Mouse (Mus musculus): ENCODE results near the gene Clcn2. TPM values are rescaled to one million over a fixed set of nuclear protein-coding genes. Genes with fewer than 3 reads are reported as not detected.

Gene Clcn2
- polyA plus RNA-seq, 1 experiment from 2014 or later = 18.9 TPM

GRCm38 (mm10) chr16:20708939-20709734 lies 8.4 kb downstream of the Clcn2 start:
- no peak overlapping the region for H3K9ac ChIP-seq
- H3K36me3 ChIP-seq = peaks cover 81% of the 10 kb centered on the region
- no peaks in the 10 kb centered on the region for H3K27me3 ChIP-seq
- no peak overlapping the region for H3K4me3 ChIP-seq
- H3K9me3 ChIP-seq = no peaks in the 10 kb centered on the region
- no peak overlapping the region for H3K27ac ChIP-seq
- H3K4me1 ChIP-seq = peaks cover 8% of the 10 kb centered on the region
- 73% methylated on average over 19 of the region's 19 CpGs for WGBS
- H3K4me2 ChIP-seq = no peak overlapping the region
- ATAC-seq (ENCODE audit: insufficient number of reproducible peaks, insufficient read depth, low FRiP score, low TSS enrichment, low read depth) = 0 out of 2 replicates have a peak, but pooled peaks have one; percentile 34

GRCm38 (mm10) chr16:20708220-20708938 lies 9.2 kb downstream of the Clcn2 start:
- H3K4me2 ChIP-seq = no peak overlapping the region
- WGBS = 92% methylated on average over 21 of the region's 21 CpGs
- H3K9ac ChIP-seq = no peak overlapping the region

GRCm38 (mm10) chr16:20706407-20707055 lies 11.0 kb downstream of the Clcn2 start:
- no peak for ATAC-seq (ENCODE audit: insufficient number of reproducible peaks, insufficient read depth, low FRiP score, low TSS enrichment, low read depth)
- no peaks in the 10 kb centered on the region for H3K9me3 ChIP-seq
- H3K27me3 ChIP-seq = no peaks in the 10 kb centered on the region
- H3K36me3 ChIP-seq = peaks cover 72% of the 10 kb centered on the region
- no peak overlapping the region for H3K27ac ChIP-seq
- peaks cover 13% of the 10 kb centered on the region for H3K4me1 ChIP-seq
- no peak overlapping the region for H3K4me2 ChIP-seq
- WGBS = 93% methylated on average over 2 of the region's 2 CpGs
- H3K4me3 ChIP-seq = no peak overlapping the region
- no peak overlapping the region for H3K9ac ChIP-seq

More at GRCm38 (mm10) chr16:20708220-20708938, 9.2 kb downstream of the Clcn2 start:
- Histone ChIP-seq H3K4me3 (no peak overlapping the region), H3K27ac (no peak overlapping the region), H3K9me3 (no peaks in the 10 kb centered on the region), H3K4me1 (peaks cover under 1% of the 10 kb centered on the region; the same call in 1 of the 2 replicates), H3K36me3 (peaks cover 86% of the 10 kb centered on the region), H3K27me3 (no peaks in the 10 kb centered on the region)
- no peak for ATAC-seq (ENCODE audit: insufficient number of reproducible peaks, insufficient read depth, low FRiP score, low TSS enrichment, low read depth)

GRCm38 (mm10) chr16:20705786-20706185 lies 11.8 kb downstream of the Clcn2 start:
- H3K36me3 ChIP-seq = peaks cover 64% of the 10 kb centered on the region
- 81% methylated on average over 3 of the region's 3 CpGs for whole genome bisulfite sequencing

GRCm38 (mm10) chr16:20703699-20704400 lies 13.7 kb downstream of the Clcn2 start:
- 86% methylated on average over 6 of the region's 6 CpGs for WGBS
- no peak overlapping the region for H3K4me3 ChIP-seq
- H3K9me3 ChIP-seq = no peaks in the 10 kb centered on the region
- no peaks in the 10 kb centered on the region for H3K27me3 ChIP-seq
- H3K27ac ChIP-seq = no peak overlapping the region
- H3K4me1 ChIP-seq = peaks cover 17% of the 10 kb centered on the region
- ATAC-seq (ENCODE audit: insufficient number of reproducible peaks, insufficient read depth, low FRiP score, low TSS enrichment, low read depth) = no peak
- peaks cover 64% of the 10 kb centered on the region for H3K36me3 ChIP-seq
- H3K4me2 ChIP-seq = no peak overlapping the region
- no peak overlapping the region for H3K9ac ChIP-seq

More at GRCm38 (mm10) chr16:20705786-20706185, 11.8 kb downstream of the Clcn2 start:
- no peaks in the 10 kb centered on the region for H3K27me3 ChIP-seq
- H3K9ac ChIP-seq = no peak overlapping the region
- no peaks in the 10 kb centered on the region for H3K9me3 ChIP-seq
- H3K27ac ChIP-seq = no peak overlapping the region
- no peak overlapping the region for H3K4me3 ChIP-seq
- no peak for ATAC-seq (ENCODE audit: insufficient number of reproducible peaks, insufficient read depth, low FRiP score, low TSS enrichment, low read depth)
- H3K4me2 ChIP-seq = no peak overlapping the region
- H3K4me1 ChIP-seq = peaks cover 17% of the 10 kb centered on the region

GRCm38 (mm10) chr16:20703071-20703470 lies 14.5 kb downstream of the Clcn2 start:
- Histone ChIP-seq H3K27ac (peak overlapping the region; percentile 81; the same call in 1 of the 2 replicates), H3K9ac (no peak overlapping the region), H3K4me2 (no peak overlapping the region), H3K4me3 (no peak overlapping the region), H3K27me3 (no peaks in the 10 kb centered on the region), H3K9me3 (no peaks in the 10 kb centered on the region), H3K36me3 (peaks cover 56% of the 10 kb centered on the region), H3K4me1 (peaks cover 17% of the 10 kb centered on the region)
- ATAC-seq (ENCODE audit: insufficient number of reproducible peaks, insufficient read depth, low FRiP score, low TSS enrichment, low read depth) = no peak
- WGBS = 90% methylated on average over 10 of the region's 10 CpGs

GRCm38 (mm10) chr16:20702522-20702893 lies 15.0 kb downstream of the Clcn2 start:
- H3K4me1 ChIP-seq = peaks cover 17% of the 10 kb centered on the region
- WGBS = 7% methylated on average over 8 of the region's 8 CpGs
- peak overlapping the region; percentile 36; the same call in 1 of the 2 replicates for H3K4me2 ChIP-seq
- no peaks in the 10 kb centered on the region for H3K27me3 ChIP-seq
- H3K27ac ChIP-seq = peak overlapping the region; percentile 81
- 0 out of 2 replicates have a peak, but pooled peaks have one; percentile 2 for ATAC-seq (ENCODE audit: insufficient number of reproducible peaks, insufficient read depth, low FRiP score, low TSS enrichment, low read depth)
- peaks cover 50% of the 10 kb centered on the region for H3K36me3 ChIP-seq
- H3K9ac ChIP-seq = peak overlapping the region; percentile 52
- H3K4me3 ChIP-seq = no peak overlapping the region
- no peaks in the 10 kb centered on the region for H3K9me3 ChIP-seq

- H3K9ac ChIP-seq = peak overlapping the region; percentile 52
- H3K9me3 ChIP-seq = no peaks in the 10 kb centered on the region
- ATAC-seq (ENCODE audit: insufficient number of reproducible peaks, insufficient read depth, low FRiP score, low TSS enrichment, low read depth) = peak; percentile 62; the same call in 1 of the 2 replicates
- no peak overlapping the region for H3K4me3 ChIP-seq
- peaks cover 17% of the 10 kb centered on the region for H3K4me1 ChIP-seq
- no peaks in the 10 kb centered on the region for H3K27me3 ChIP-seq
- WGBS = 9% methylated on average over 12 of the region's 12 CpGs
- H3K27ac ChIP-seq = peak overlapping the region; percentile 81
- H3K36me3 ChIP-seq = peaks cover 44% of the 10 kb centered on the region
- peak overlapping the region; percentile 36 for H3K4me2 ChIP-seq
These were observed 15.6 kb downstream of the Clcn2 start for GRCm38 (mm10) chr16:20701729-20702521.

GRCm38 (mm10) chr16:20701316-20701715 lies 16.2 kb downstream of the Clcn2 start:
- Histone ChIP-seq H3K27me3 (peaks cover under 1% of the 10 kb centered on the region; the same call in 1 of the 2 replicates), H3K4me3 (no peak overlapping the region), H3K36me3 (peaks cover 38% of the 10 kb centered on the region), H3K4me1 (peaks cover 19% of the 10 kb centered on the region), H3K4me2 (0 out of 2 replicates have a peak overlapping the region, but pooled peaks have one; percentile 36), H3K9me3 (no peaks in the 10 kb centered on the region), H3K9ac (peak overlapping the region; percentile 52), H3K27ac (peak overlapping the region; percentile 81)
- peak; percentile 28; the same call in 1 of the 2 replicates for ATAC-seq (ENCODE audit: insufficient number of reproducible peaks, insufficient read depth, low FRiP score, low TSS enrichment, low read depth)
- 55% methylated on average over 7 of the region's 7 CpGs for WGBS

GRCm38 (mm10) chr16:20700036-20700435 lies 17.5 kb downstream of the Clcn2 start:
- no peak overlapping the region for H3K27ac ChIP-seq
- H3K4me3 ChIP-seq = no peak overlapping the region
- ATAC-seq (ENCODE audit: insufficient number of reproducible peaks, insufficient read depth, low FRiP score, low TSS enrichment, low read depth) = no peak
- peaks cover 6% of the 10 kb centered on the region; the same call in 1 of the 2 replicates for H3K27me3 ChIP-seq
- H3K4me2 ChIP-seq = no peak overlapping the region
- H3K4me1 ChIP-seq = peaks cover 27% of the 10 kb centered on the region
- peaks cover 26% of the 10 kb centered on the region for H3K36me3 ChIP-seq
- H3K9ac ChIP-seq = 0 out of 2 replicates have a peak overlapping the region, but pooled peaks have one; percentile 17
- WGBS = 37% methylated on average over 5 of the region's 5 CpGs
- H3K9me3 ChIP-seq = no peaks in the 10 kb centered on the region
